Mouse (Mus musculus): Measurements from ENCODE around the gene Kcne1.

Kcne1 gene

GRCm38 (mm10) chr16:92357023-92357422 is 2.2 kb downstream of the Kcne1 start:
- intact Hi-C loops (cut with DNase I), result no loop called here

GRCm38 (mm10) chr16:92355982-92356381 is 3.3 kb downstream of the Kcne1 start:
- intact Hi-C loops (cut with DNase I), result no loop called here

GRCm38 (mm10) chr16:92355366-92355765 is 3.9 kb downstream of the Kcne1 start:
- intact Hi-C loops (cut with DNase I), result no loop called here

GRCm38 (mm10) chr16:92353897-92354296 is 5.4 kb downstream of the Kcne1 start:
- intact Hi-C loops (cut with DNase I), result no loop called here

GRCm38 (mm10) chr16:92353295-92353694 is 6.0 kb downstream of the Kcne1 start:
- intact Hi-C loops (cut with DNase I), result no loop called here

- intact Hi-C loops (cut with DNase I), result no loop called here
Observed at GRCm38 (mm10) chr16:92348941-92349340, 10.3 kb downstream of the Kcne1 start.

- intact Hi-C loops (cut with DNase I), result no loop called here
Observed at GRCm38 (mm10) chr16:92346297-92346916, 12.9 kb downstream of the Kcne1 start.

- intact Hi-C loops (cut with DNase I), result no loop called here
Observed at GRCm38 (mm10) chr16:92345177-92345576, 14.1 kb downstream of the Kcne1 start.

GRCm38 (mm10) chr16:92340612-92341511 is 18.4 kb downstream of the Kcne1 start:
- intact Hi-C loops (cut with DNase I), result loop anchor here (1.0 to 5.0 kb wide), 3 partner anchors 41 to 137 kb away; no protein-coding TSS in a partner anchor

GRCm38 (mm10) chr16:92336280-92336679 is 23.0 kb downstream of the Kcne1 start:
- intact Hi-C loops (cut with DNase I), result no loop called here

GRCm38 (mm10) chr16:92334600-92334999 is 24.7 kb downstream of the Kcne1 start:
- intact Hi-C loops (cut with DNase I), result loop anchor here (2.0 kb wide), 1 partner anchor 20 kb away; no protein-coding TSS in a partner anchor

- intact Hi-C loops (cut with DNase I), result no loop called here
Observed at GRCm38 (mm10) chr16:92330966-92331365, 28.3 kb downstream of the Kcne1 start.

GRCm38 (mm10) chr16:92327911-92328310 is 31.4 kb downstream of the Kcne1 start:
- intact Hi-C loops (cut with DNase I), result no loop called here

GRCm38 (mm10) chr16:92325062-92325406 is 34.2 kb downstream of the Kcne1 start:
- intact Hi-C loops (cut with DNase I), result no loop called here

- intact Hi-C loops (cut with DNase I), result no loop called here
Observed at GRCm38 (mm10) chr16:92324309-92325061, 34.8 kb downstream of the Kcne1 start.

- intact Hi-C loops (cut with DNase I), result no loop called here
Observed at GRCm38 (mm10) chr16:92321341-92321740, 37.9 kb downstream of the Kcne1 start, which contains the start of gene Fam243. Fam243 (minus strand) TSS chr16:92321441.

- intact Hi-C loops (cut with DNase I), result no loop called here
Observed at GRCm38 (mm10) chr16:92320361-92320760, 38.9 kb downstream of the Kcne1 start.

- intact Hi-C loops (cut with DNase I), result no loop called here
Observed at GRCm38 (mm10) chr16:92319353-92320109, 39.7 kb downstream of the Kcne1 start.

GRCm38 (mm10) chr16:92316049-92316738 is 43.1 kb downstream of the Kcne1 start:
- intact Hi-C loops (cut with DNase I), result no loop called here

Data from adrenal gland (tissue).